Mouse (Mus musculus) adrenal gland, adult (tissue): Measurements from ENCODE around the gene Hsf4.

ENCODE experiments used
- DNase-seq, 2 experiments: peaks; one replicate each; pipeline ENCODE4 v3.0.0; 2022 to 2023; ENCODE audit warnings: low spot score in 1 of 2; ENCODE audit not compliant: inconsistent age in 2 of 2

Gene Hsf4

GRCm38 (mm10) chr8:105303396-105303795 is 33.8 kb downstream of the Hsf4 start:
- no peak for DNase-seq

- DNase-seq = no peak
These were observed 34.3 kb downstream of the Hsf4 start for GRCm38 (mm10) chr8:105303874-105304273.

- DNase-seq = peak in 1 of 2 experiments; percentile 62
These were observed 35.0 kb downstream of the Hsf4 start for GRCm38 (mm10) chr8:105304325-105305210.

- DNase-seq = peak; percentile 76 to 90
These were observed 35.9 kb downstream of the Hsf4 start, which contains the start of gene Elmo3 for GRCm38 (mm10) chr8:105305211-105306145. Elmo3 (plus strand) TSS chr8:105305601.

GRCm38 (mm10) chr8:105306146-105306691 is 36.6 kb downstream of the Hsf4 start:
- peak in 1 of 2 experiments; percentile 66 for DNase-seq

GRCm38 (mm10) chr8:105307670-105308069 is 38.1 kb downstream of the Hsf4 start:
- no peak for DNase-seq

GRCm38 (mm10) chr8:105308428-105308827 is 38.8 kb downstream of the Hsf4 start:
- DNase-seq = no peak

GRCm38 (mm10) chr8:105309142-105309847 is 39.7 kb downstream of the Hsf4 start:
- DNase-seq = no peak

GRCm38 (mm10) chr8:105310118-105310517 is 40.5 kb downstream of the Hsf4 start:
- no peak for DNase-seq

- no peak for DNase-seq
These were observed 42.1 kb downstream of the Hsf4 start for GRCm38 (mm10) chr8:105311718-105312117.

GRCm38 (mm10) chr8:105312891-105313481 is 43.4 kb downstream of the Hsf4 start:
- no peak for DNase-seq

GRCm38 (mm10) chr8:105313622-105314402 is 44.2 kb downstream of the Hsf4 start:
- DNase-seq = no peak

GRCm38 (mm10) chr8:105315073-105315769 is 45.6 kb downstream of the Hsf4 start:
- no peak for DNase-seq

- peak; percentile 53 to 64 for DNase-seq
These were observed 48.3 kb downstream of the Hsf4 start for GRCm38 (mm10) chr8:105317941-105318340.

- DNase-seq = no peak
These were observed 49.1 kb downstream of the Hsf4 start for GRCm38 (mm10) chr8:105318662-105319190.

- DNase-seq = no peak
These were observed 53.6 kb downstream of the Hsf4 start for GRCm38 (mm10) chr8:105323183-105323582.
